Mouse (Mus musculus): ENCODE results near the gene Cryzl1.

The Cryzl1 gene

DNA sequence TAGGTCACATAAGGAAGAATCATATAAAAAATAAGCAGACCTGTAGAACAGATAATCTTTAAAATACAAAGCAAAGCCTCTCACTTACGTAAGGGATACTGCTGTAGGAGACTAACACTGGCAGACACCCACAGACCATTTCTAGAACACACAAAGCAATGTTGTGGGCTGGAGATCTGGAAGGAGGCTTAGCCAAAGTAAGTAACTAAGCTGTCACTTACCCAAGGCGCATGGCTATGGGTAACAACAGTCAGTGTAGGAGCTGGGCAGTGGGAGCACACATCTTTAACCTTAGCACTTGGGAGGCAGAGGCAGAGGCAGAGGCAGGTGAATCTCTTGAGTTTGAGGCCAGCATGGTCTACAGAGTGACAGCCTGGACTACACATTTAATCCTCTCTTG lies 89.1 kb downstream of the Cryzl1 start:
- no peak for DNase-seq

Measured in lung, adult 18-20 months (tissue).